Mouse (Mus musculus): ENCODE data around the gene Snph. TPM values are rescaled to one million over a fixed set of nuclear protein-coding genes. Genes with fewer than 3 reads are reported as not detected.

The Snph gene
- total and polyA plus RNA-seq, 3 experiments = not detected

GRCm38 (mm10) chr2:151575699-151576389 lies 56.5 kb downstream of the Snph start:
- no peaks in the 10 kb centered on the region for H3K9me3 ChIP-seq (replicated peaks; ENCODE audit: low read length)
- peak overlapping the region; percentile 33; the same call in 1 of the 2 replicates for H3K27ac ChIP-seq (ENCODE audit: insufficient read depth, low read depth)
- in situ Hi-C loops (cut with MboI; ENCODE audit: low pct_ligation_motif_present, low pct_unique_long_range_greater_than_20kb, low sequenced_read_pairs) (loop anchor here (25.0 kb wide), 1 partner anchor 286 kb away; no protein-coding TSS in a partner anchor), dilution Hi-C loops (cut with MboI; ENCODE audit: extremely low pct_ligation_motif_present, extremely low pct_unique_long_range_greater_than_20kb, low sequenced_read_pairs) (no loop called here)
- no peaks in the 10 kb centered on the region for H3K79me2 ChIP-seq (replicated peaks; ENCODE audit: control insufficient read depth, extremely low read depth, insufficient read depth, poor library complexity, severe bottlenecking)
- no peaks in the 10 kb centered on the region for H3K36me3 ChIP-seq (replicated peaks in 1 of 2; ENCODE audit: control insufficient read depth in 1 of 2, insufficient read depth in 1 of 2, low read length in 1 of 2)
- H3K4me2 ChIP-seq (ENCODE audit: insufficient read depth, low read depth, poor library complexity, severe bottlenecking) = peak overlapping the region; percentile 96
- peak; percentile 86 for DNase-seq (ENCODE audit: extremely low read depth)
- H3K9ac ChIP-seq (ENCODE audit: insufficient read depth, low read depth) = peak overlapping the region; percentile 81
- H3K27me3 ChIP-seq (replicated peaks) = peaks cover 5% of the 10 kb centered on the region
- TF ChIP-seq TBP (conservative IDR thresholded peaks at IDR 0.05; ENCODE audit: low read depth, low read length) (peak; percentile 74; the same call in 1 of the 2 replicates), UBTF (IDR thresholded peaks at IDR 0.05; ENCODE audit: low read depth, low read length) (no peak), ZNF384 (IDR thresholded peaks at IDR 0.05; ENCODE audit: low read depth, low read length) (peak; percentile 65), MYC (IDR thresholded peaks at IDR 0.05; ENCODE audit: low read depth, low read length) (peak; percentile 82; the same call in 1 of the 2 replicates), ETS1 (conservative IDR thresholded peaks at IDR 0.05; ENCODE audit: low read depth, low read length) (0 out of 2 replicates have a peak, but pooled peaks have one; percentile 12), ZC3H11A (IDR thresholded peaks at IDR 0.05; ENCODE audit: low read depth, low read length) (no peak), ZKSCAN1 (IDR thresholded peaks at IDR 0.05; ENCODE audit: borderline replicate concordance, low read depth, low read length) (no peak), MAZ (IDR thresholded peaks at IDR 0.05; ENCODE audit: low read depth, low read length) (no peak), MAFK (IDR thresholded peaks at IDR 0.05; ENCODE audit: insufficient replicate concordance, low read length) (no peak), BHLHE40 (IDR thresholded peaks at IDR 0.05; ENCODE audit: low read depth, low read length) (peak; percentile 64), IRF4 (IDR thresholded peaks at IDR 0.05; ENCODE audit: low read depth, low read length) (0 out of 2 replicates have a peak, but pooled peaks have one; percentile 27), ELF1 (IDR thresholded peaks at IDR 0.05; ENCODE audit: low read depth, low read length) (peak; percentile 85), MXI1 (IDR thresholded peaks at IDR 0.05; ENCODE audit: low read depth, low read length) (peak; percentile 48), SMC3 (IDR thresholded peaks at IDR 0.05; ENCODE audit: low read depth, low read length) (no peak), NRF1 (IDR thresholded peaks at IDR 0.05; ENCODE audit: low read depth, low read length) (peak; percentile 93), JUN (IDR thresholded peaks at IDR 0.05; ENCODE audit: insufficient read depth, low read depth, low read length) (no peak), TCF12 (IDR thresholded peaks at IDR 0.05; ENCODE audit: low read depth, low read length) (peak; percentile 62; the same call in 1 of the 2 replicates), HCFC1 (IDR thresholded peaks at IDR 0.05; ENCODE audit: low read depth, low read length) (peak; percentile 66; the same call in 1 of the 2 replicates), NELFE (IDR thresholded peaks at IDR 0.05; ENCODE audit: low read depth, low read length) (peak; percentile 75; the same call in 1 of the 2 replicates), MAX (IDR thresholded peaks at IDR 0.05; ENCODE audit: low read length) (peak; percentile 56; the same call in 1 of the 2 replicates), POLR2A (IDR thresholded peaks at IDR 0.05; ENCODE audit: low read depth, low read length) (peak; percentile 74)
- H3K4me1 ChIP-seq (ENCODE audit: control insufficient read depth in 1 of 2, insufficient read depth in 2 of 2) = peaks cover 3 to 12% of the 10 kb centered on the region in 2 experiments; a peak in 2 of 4 replicates
- peak overlapping the region; percentile 47 to 64 (median 58) for H3K4me3 ChIP-seq (replicated peaks in 1 of 3; ENCODE audit: low read depth in 2 of 3, low read length in 2 of 3, poor library complexity in 1 of 3)

Measured in CH12.LX (cell line).